Mouse (Mus musculus) liver, postnatal 0 days (tissue): ENCODE results near the gene Gm20388.
A peak's percentile ranks its signal among the peaks of the same experiment; 100 is the strongest.

Experiments
- CTCF ChIP-seq: sonication (generic); IDR thresholded peaks from 2 replicates; pipeline ENCODE4 v1.5.1; 2016; ENCODE audit warnings: antibody characterized with exemption, low read depth
- EP300 ChIP-seq: IDR thresholded peaks from 2 replicates; pipeline ENCODE4 v1.6.1; 2016; ENCODE audit warnings: antibody characterized with exemption, low read depth, mild to moderate bottlenecking

- TF ChIP-seq CTCF (no peak), EP300 (peak; percentile 43; the same call in 1 of the 2 replicates)
Observed at GRCm38 (mm10) chr8:119916237-119916892, 5.7 kb downstream of the Gm20388 start.
